Mouse (Mus musculus) MEL (cell line): ENCODE data around the gene Frem1. TPM values are rescaled to one million over a fixed set of nuclear protein-coding genes. Genes with fewer than 3 reads are reported as not detected.
A peak's percentile ranks its signal among the peaks of the same experiment; 100 is the strongest.

ENCODE experiments used
- DNase-seq: peaks from one replicate; pipeline ENCODE4 v3.0.0; 2011; ENCODE audit warnings: low read depth, low spot score
- H3K27ac ChIP-seq: 2 replicates; pipeline ENCODE4 v1.5.1; 2012; ENCODE audit warnings: low read depth, mild to moderate bottlenecking, control low read depth, low read length, moderate library complexity; ENCODE audit not compliant: control insufficient read depth
- H3K27me3 ChIP-seq, 2 experiments: fragments of 150-350 bp in 1 of 2; sonication (generic) in 1 of 2; 2 replicates each; pipeline ENCODE4 v1.6.1; 2012; ENCODE audit warnings: low read length in 2 of 2, mild to moderate bottlenecking in 2 of 2, improper control_type of control experiment in 1 of 2, moderate library complexity in 1 of 2; ENCODE audit not compliant: insufficient read depth in 2 of 2, control insufficient read depth in 1 of 2
- H3K36me3 ChIP-seq, 2 experiments: 2 replicates each; pipeline ENCODE4 v1.6.1; 2012 to 2014; ENCODE audit warnings: low read length in 2 of 2, improper control_type of control experiment in 1 of 2, inconsistent platforms in 1 of 2, mild to moderate bottlenecking in 1 of 2; ENCODE audit not compliant: insufficient read depth in 2 of 2, control insufficient read depth in 1 of 2
- H3K4me1 ChIP-seq, 2 experiments: fragments of 150-350 bp in 1 of 2; sonication (generic) in 1 of 2; 2 replicates each; pipeline ENCODE4 v1.6.1; 2012; ENCODE audit warnings: low read length in 2 of 2, improper control_type of control experiment in 1 of 2, mild to moderate bottlenecking in 1 of 2; ENCODE audit not compliant: insufficient read depth in 2 of 2, control insufficient read depth in 1 of 2
- H3K4me3 ChIP-seq, 2 experiments: fragments of 150-350 bp in 1 of 2; sonication (generic) in 1 of 2; 2 replicates each; pipeline ENCODE4 v1.5.1; 2012; ENCODE audit warnings: low read depth in 2 of 2, low read length in 2 of 2, mild to moderate bottlenecking in 2 of 2, moderate library complexity in 2 of 2, control low read depth in 1 of 2, improper control_type of control experiment in 1 of 2; ENCODE audit not compliant: control insufficient read depth in 1 of 2, insufficient read depth in 1 of 2
- H3K79me2 ChIP-seq: 2 replicates; pipeline ENCODE4 v1.6.1; 2012; ENCODE audit warnings: mild to moderate bottlenecking, low read length, moderate library complexity; ENCODE audit not compliant: control insufficient read depth, poor library complexity, insufficient read depth
- H3K9ac ChIP-seq: 2 replicates; pipeline ENCODE4 v1.6.1; 2012; ENCODE audit warnings: low read depth, mild to moderate bottlenecking, control low read depth, low read length, moderate library complexity; ENCODE audit not compliant: control insufficient read depth, poor library complexity, severe bottlenecking
- H3K9me3 ChIP-seq: fragments of 150-350 bp; sonication (generic); replicated peaks from 2 replicates; pipeline ENCODE4 v1.6.1; 2012; ENCODE audit warnings: mild to moderate bottlenecking, low read length, improper control_type of control experiment, moderate library complexity; ENCODE audit not compliant: insufficient read depth
- BHLHE40 ChIP-seq: IDR thresholded peaks from 2 replicates; pipeline ENCODE4 v1.6.1; 2012; ENCODE audit warnings: low read depth, mild to moderate bottlenecking, inconsistent platforms, low read length, improper control_type of control experiment, borderline replicate concordance
- CHD1 ChIP-seq: IDR thresholded peaks from 2 replicates; pipeline ENCODE4 v1.6.1; 2012; ENCODE audit warnings: low read depth, mild to moderate bottlenecking, inconsistent platforms, low read length, improper control_type of control experiment
- CHD2 ChIP-seq: IDR thresholded peaks from 2 replicates; pipeline ENCODE4 v1.6.1; 2011; ENCODE audit warnings: low read length, improper control_type of control experiment
- CTCF ChIP-seq, 3 experiments: IDR thresholded peaks in 2 of 3; conservative IDR thresholded peaks in 1 of 3; 2 replicates each; pipeline ENCODE4 v1.5.1; 2011 to 2012; ENCODE audit warnings: low read length in 3 of 3, low read depth in 2 of 3, mild to moderate bottlenecking in 2 of 3, improper control_type of control experiment in 1 of 3, inconsistent platforms in 1 of 3, mixed read lengths in 1 of 3, moderate library complexity in 1 of 3; ENCODE audit not compliant: control insufficient read depth in 1 of 3, insufficient read depth in 1 of 3, poor library complexity in 1 of 3, severe bottlenecking in 1 of 3
- E2F4 ChIP-seq: IDR thresholded peaks from 2 replicates; pipeline ENCODE4 v1.6.1; 2011; ENCODE audit warnings: low read depth, low read length, improper control_type of control experiment, borderline replicate concordance
- ELF1 ChIP-seq: IDR thresholded peaks from 2 replicates; pipeline ENCODE4 v1.6.1; 2014; ENCODE audit warnings: low read depth, mild to moderate bottlenecking, inconsistent platforms, low read length, improper control_type of control experiment, moderate library complexity
- EP300 ChIP-seq, 2 experiments: IDR thresholded peaks; 2 replicates each; pipeline ENCODE4 v1.6.1; 2011; ENCODE audit warnings: improper control_type of control experiment in 2 of 2, low read length in 2 of 2, low read depth in 1 of 2, mild to moderate bottlenecking in 1 of 2
- ETS1 ChIP-seq: IDR thresholded peaks from 2 replicates; pipeline ENCODE4 v1.6.1; 2012; ENCODE audit warnings: low read depth, mild to moderate bottlenecking, inconsistent platforms, low read length, improper control_type of control experiment, moderate library complexity
- GATA1 ChIP-seq: IDR thresholded peaks from 2 replicates; pipeline ENCODE4 v1.6.1; 2011; ENCODE audit warnings: low read depth, low read length, improper control_type of control experiment
- HCFC1 ChIP-seq: IDR thresholded peaks from 2 replicates; pipeline ENCODE4 v1.6.1; 2012; ENCODE audit warnings: low read depth, mild to moderate bottlenecking, inconsistent platforms, low read length, improper control_type of control experiment, moderate library complexity
- JUND ChIP-seq: IDR thresholded peaks from 2 replicates; pipeline ENCODE4 v1.6.1; 2011; ENCODE audit warnings: low read depth, mild to moderate bottlenecking, improper control_type of control experiment, low read length
- KAT2A ChIP-seq: conservative IDR thresholded peaks from 2 replicates; pipeline ENCODE4 v1.6.1; 2012; ENCODE audit warnings: low read depth, low read length, improper control_type of control experiment, inconsistent platforms
- MAFK ChIP-seq: IDR thresholded peaks from 2 replicates; pipeline ENCODE4 v1.6.1; 2011; ENCODE audit warnings: low read depth, mild to moderate bottlenecking, low read length, improper control_type of control experiment, borderline replicate concordance
- MAZ ChIP-seq: IDR thresholded peaks from 2 replicates; pipeline ENCODE4 v1.6.1; 2012; ENCODE audit warnings: low read depth, mild to moderate bottlenecking, inconsistent platforms, low read length, improper control_type of control experiment
- MXI1 ChIP-seq: IDR thresholded peaks from 2 replicates; pipeline ENCODE4 v1.6.1; 2011; ENCODE audit warnings: mild to moderate bottlenecking, low read depth, low read length, improper control_type of control experiment
- MYB ChIP-seq: IDR thresholded peaks from 2 replicates; pipeline ENCODE4 v1.6.1; 2011; ENCODE audit warnings: mild to moderate bottlenecking, low read depth, low read length, improper control_type of control experiment
- POLR2A ChIP-seq, 2 experiments: IDR thresholded peaks; 2 replicates each; pipeline ENCODE4 v1.6.1; 2011 to 2012; ENCODE audit warnings: low read length in 2 of 2, mild to moderate bottlenecking in 2 of 2, control low read depth in 1 of 2, improper control_type of control experiment in 1 of 2, low read depth in 1 of 2, moderate library complexity in 1 of 2; ENCODE audit not compliant: control insufficient read depth in 1 of 2, insufficient read depth in 1 of 2, poor library complexity in 1 of 2
- POLR2AphosphoS5 ChIP-seq: IDR thresholded peaks from 2 replicates; pipeline ENCODE4 v1.6.1; 2012; ENCODE audit warnings: low read depth, borderline replicate concordance, mild to moderate bottlenecking, inconsistent platforms, low read length, moderate library complexity, mixed read lengths
- RAD21 ChIP-seq: IDR thresholded peaks from 2 replicates; pipeline ENCODE4 v1.6.1; 2011; ENCODE audit warnings: mild to moderate bottlenecking, low read depth, low read length, improper control_type of control experiment
- RCOR1 ChIP-seq: IDR thresholded peaks from 2 replicates; pipeline ENCODE4 v1.6.1; 2012; ENCODE audit warnings: low read depth, mild to moderate bottlenecking, inconsistent platforms, low read length, improper control_type of control experiment
- SIN3A ChIP-seq: IDR thresholded peaks from 2 replicates; pipeline ENCODE4 v1.6.1; 2012; ENCODE audit warnings: low read length, improper control_type of control experiment, inconsistent platforms
- SMC3 ChIP-seq: IDR thresholded peaks from 2 replicates; pipeline ENCODE4 v1.6.1; 2011; ENCODE audit warnings: low read depth, low read length, improper control_type of control experiment
- TAL1 ChIP-seq: IDR thresholded peaks from 2 replicates; pipeline ENCODE4 v1.6.1; 2012; ENCODE audit warnings: mild to moderate bottlenecking, inconsistent platforms, low read length, moderate library complexity, mixed read lengths
- UBTF ChIP-seq: IDR thresholded peaks from 2 replicates; pipeline ENCODE4 v1.6.1; 2012; ENCODE audit warnings: low read depth, mild to moderate bottlenecking, inconsistent platforms, low read length, improper control_type of control experiment, moderate library complexity, borderline replicate concordance; ENCODE audit not compliant: insufficient read depth
- USF1 ChIP-seq: IDR thresholded peaks from 2 replicates; pipeline ENCODE4 v1.6.1; 2014; ENCODE audit warnings: low read depth, mild to moderate bottlenecking, inconsistent platforms, low read length, improper control_type of control experiment, moderate library complexity
- USF2 ChIP-seq, 2 experiments: IDR thresholded peaks; 2 replicates each; pipeline ENCODE4 v1.6.1; 2011 to 2012; ENCODE audit warnings: improper control_type of control experiment in 2 of 2, low read length in 2 of 2, borderline replicate concordance in 1 of 2, inconsistent platforms in 1 of 2, low read depth in 1 of 2, mild to moderate bottlenecking in 1 of 2; ENCODE audit not compliant: insufficient read depth in 1 of 2
- ZKSCAN1 ChIP-seq: IDR thresholded peaks from 2 replicates; pipeline ENCODE4 v1.6.1; 2012; ENCODE audit warnings: low read depth, mild to moderate bottlenecking, inconsistent platforms, low read length, improper control_type of control experiment, moderate library complexity
- polyA plus RNA-seq, 2 experiments: library from polyadenylated mRNA; stranded (reverse) in 1 of 2; unstranded in 1 of 2; fragments of >175 nt in 1 of 2; fragments of >200 nt in 1 of 2; gene quantifications; 2 replicates each; pipeline versions ENCODE4 v1.2.1 to v1.2.4; 2012; ENCODE audit warnings: low replicate concordance in 2 of 2, low read depth in 1 of 2; ENCODE audit not compliant: insufficient read length in 2 of 2, insufficient read depth in 1 of 2, missing spikeins in 1 of 2
- total RNA-seq: library from RNA; depleted of rRNA; stranded (reverse); fragments of 300-350 nt; gene quantifications from 2 replicates; pipeline ENCODE4 v1.2.3, GENCODE M21; 2012

Frem1 gene
- total and polyA plus RNA-seq, 3 experiments = not detected

GRCm38 (mm10) chr4:82860566-82860965 is 191.6 kb downstream of the Frem1 start:
- peaks cover 0 to 14% of the 10 kb centered on the region in 2 experiments; a peak in 2 of 4 replicates for H3K36me3 ChIP-seq
- H3K4me1 ChIP-seq = peaks cover 4 to 8% of the 10 kb centered on the region in 2 experiments; a peak in 2 of 4 replicates
- H3K27ac ChIP-seq = no peak overlapping the region
- no peak overlapping the region for H3K9ac ChIP-seq
- peak; percentile 45 for DNase-seq
- H3K27me3 ChIP-seq = no peaks in the 10 kb centered on the region
- no peak overlapping the region for H3K4me3 ChIP-seq
- peaks cover 6% of the 10 kb centered on the region; the same call in 1 of the 2 replicates for H3K79me2 ChIP-seq
- no peaks in the 10 kb centered on the region for H3K9me3 ChIP-seq
- TF ChIP-seq RCOR1 (no peak), UBTF (no peak), GATA1 (no peak), KAT2A (no peak), ELF1 (no peak), SMC3 (no peak), BHLHE40 (no peak), JUND (no peak), CHD1 (no peak), EP300 (IDR thresholded peaks at IDR 0.05; ENCODE audit: low read depth in 1 of 2, low read length in 2 of 2) (no peak), HCFC1 (no peak), ETS1 (no peak), ZKSCAN1 (no peak), RAD21 (no peak), MAFK (no peak), USF2 (IDR thresholded peaks at IDR 0.05; ENCODE audit: borderline replicate concordance in 1 of 2, insufficient read depth in 1 of 2, low read depth in 1 of 2, low read length in 2 of 2) (no peak), SIN3A (no peak), POLR2A (IDR thresholded peaks at IDR 0.05; ENCODE audit: control insufficient read depth in 1 of 2, insufficient read depth in 1 of 2, low read depth in 1 of 2, low read length in 2 of 2, poor library complexity in 1 of 2) (no peak)

- peaks cover 7% of the 10 kb centered on the region; the same call in 1 of the 2 replicates for H3K79me2 ChIP-seq
- peak; percentile 60 for DNase-seq
- H3K27ac ChIP-seq = peak within 1 kb of the TSS; percentile 11; the same call in 1 of the 2 replicates
- H3K4me3 ChIP-seq = peak within 1 kb of the TSS; percentile 73 to 96
- H3K36me3 ChIP-seq = peaks cover 0 to 14% of the 10 kb centered on the region in 2 experiments; a peak in 2 of 4 replicates
- peak within 1 kb of the TSS; percentile 82 for H3K9ac ChIP-seq
- H3K9me3 ChIP-seq = no peaks in the 10 kb centered on the region
- no peaks in the 10 kb centered on the region for H3K27me3 ChIP-seq
- H3K4me1 ChIP-seq = peaks cover 4 to 8% of the 10 kb centered on the region in 2 experiments; a peak in 2 of 4 replicates
- TF ChIP-seq JUND = no peak
- TF ChIP-seq TAL1 = no peak
- TF ChIP-seq MAZ = no peak
- no peak for TF ChIP-seq USF1
- TF ChIP-seq RAD21 = no peak
- no peak for TF ChIP-seq MAFK
- TF ChIP-seq SIN3A = no peak
- TF ChIP-seq CHD2 = no peak
- peak; percentile 56 to 79; a peak in 3 of 4 replicates for TF ChIP-seq POLR2A (IDR thresholded peaks at IDR 0.05; ENCODE audit: control insufficient read depth in 1 of 2, insufficient read depth in 1 of 2, low read depth in 1 of 2, low read length in 2 of 2, poor library complexity in 1 of 2)
- no peak for TF ChIP-seq E2F4
- no peak for TF ChIP-seq CTCF (IDR thresholded peaks at IDR 0.05 in 2 of 3, conservative IDR thresholded peaks at IDR 0.05 in 1 of 3; ENCODE audit: control insufficient read depth in 1 of 3, insufficient read depth in 1 of 3, low read depth in 2 of 3, low read length in 3 of 3, poor library complexity in 1 of 3, severe bottlenecking in 1 of 3)
- peak; percentile 35 for TF ChIP-seq MXI1
- no peak for TF ChIP-seq ETS1
- no peak for TF ChIP-seq USF2 (IDR thresholded peaks at IDR 0.05; ENCODE audit: borderline replicate concordance in 1 of 2, insufficient read depth in 1 of 2, low read depth in 1 of 2, low read length in 2 of 2)
- TF ChIP-seq MYB = no peak
- TF ChIP-seq SMC3 = no peak
- TF ChIP-seq BHLHE40 = no peak
- TF ChIP-seq GATA1 = no peak
- no peak for TF ChIP-seq POLR2AphosphoS5
Observed at GRCm38 (mm10) chr4:82859131-82860125, 192.7 kb downstream of the Frem1 start, which contains the start of gene Zdhhc21. Zdhhc21 (minus strand) TSS chr4:82859958.
